Mouse (Mus musculus): Measurements from ENCODE around the gene Strada. TPM values are rescaled to one million over a fixed set of nuclear protein-coding genes. Genes with fewer than 3 reads are reported as not detected.

Gene Strada
- polyA plus RNA-seq, 1 experiment from 2014 or later = 7.8 TPM

DNA sequence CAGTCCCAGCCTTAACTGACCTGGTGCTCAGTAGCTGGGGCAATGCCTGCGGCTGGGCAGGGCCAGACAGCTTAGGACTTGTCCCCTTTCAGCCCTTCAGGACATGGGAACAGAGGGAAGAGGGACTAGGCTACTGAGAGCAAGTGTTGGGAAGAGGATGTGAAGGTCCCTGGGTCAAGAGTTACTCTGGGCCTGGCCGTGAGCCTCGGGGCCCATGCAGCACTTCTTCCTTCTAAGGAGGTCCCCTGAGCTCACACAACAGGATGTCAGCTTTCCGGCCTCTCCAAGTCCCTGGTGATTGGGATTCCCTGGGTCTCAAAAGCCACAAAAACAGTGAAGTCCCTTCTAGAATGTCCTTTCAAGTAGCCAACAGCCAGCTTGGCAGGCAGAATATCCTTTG is 38.4 kb downstream of the Strada start:
- Histone ChIP-seq H3K27ac (replicated peaks) (peak overlapping the region; percentile 60), H3K27me3 (peaks cover 31% of the 10 kb centered on the region), H3K4me3 (replicated peaks) (no peak overlapping the region), H3K4me1 (replicated peaks) (peaks cover 39% of the 10 kb centered on the region), H3K9me3 (replicated peaks) (no peaks in the 10 kb centered on the region), H3K4me2 (no peak overlapping the region), H3K36me3 (replicated peaks) (peaks cover 13% of the 10 kb centered on the region; the same call in 1 of the 2 replicates), H3K9ac (no peak overlapping the region)
- 66% methylated on average over 4 of the region's 4 CpGs for WGBS (ENCODE audit: insufficient replicate concordance)
- ATAC-seq (ENCODE audit: insufficient read depth) = no peak

DNA sequence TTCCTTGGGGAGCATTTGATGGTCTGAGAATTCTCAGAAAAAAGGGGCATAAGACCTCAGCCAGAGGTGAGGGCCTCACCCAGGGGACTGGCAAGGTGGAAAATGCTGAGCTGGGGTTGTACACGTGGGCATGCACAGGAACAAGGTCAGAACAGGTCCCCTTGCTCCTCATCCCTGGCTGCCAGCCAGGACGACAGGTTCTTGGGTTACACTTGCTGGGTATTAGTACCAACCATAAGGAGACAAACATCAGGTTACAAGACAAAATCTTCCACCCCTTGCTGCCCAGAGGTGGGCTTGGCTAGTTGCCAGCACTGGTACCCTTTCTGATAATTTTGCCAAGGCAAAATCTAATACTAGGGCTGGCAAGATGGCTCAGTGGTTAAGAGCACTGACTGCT is 39.7 kb downstream of the Strada start:
- peaks cover 39% of the 10 kb centered on the region for H3K4me1 ChIP-seq (replicated peaks)
- 70% methylated on average over 2 of the region's 2 CpGs for WGBS (ENCODE audit: insufficient replicate concordance)
- no peak overlapping the region for H3K27ac ChIP-seq (replicated peaks)
- peaks cover 37% of the 10 kb centered on the region for H3K27me3 ChIP-seq
- no peak for ATAC-seq (ENCODE audit: insufficient read depth)
- H3K9me3 ChIP-seq (replicated peaks) = no peaks in the 10 kb centered on the region
- no peak overlapping the region for H3K4me3 ChIP-seq (replicated peaks)
- H3K9ac ChIP-seq = no peak overlapping the region
- no peak overlapping the region for H3K4me2 ChIP-seq
- 0 out of 2 replicates have a peak, but pooled peaks cover 10% of the 10 kb centered on the region for H3K36me3 ChIP-seq (replicated peaks)

DNA sequence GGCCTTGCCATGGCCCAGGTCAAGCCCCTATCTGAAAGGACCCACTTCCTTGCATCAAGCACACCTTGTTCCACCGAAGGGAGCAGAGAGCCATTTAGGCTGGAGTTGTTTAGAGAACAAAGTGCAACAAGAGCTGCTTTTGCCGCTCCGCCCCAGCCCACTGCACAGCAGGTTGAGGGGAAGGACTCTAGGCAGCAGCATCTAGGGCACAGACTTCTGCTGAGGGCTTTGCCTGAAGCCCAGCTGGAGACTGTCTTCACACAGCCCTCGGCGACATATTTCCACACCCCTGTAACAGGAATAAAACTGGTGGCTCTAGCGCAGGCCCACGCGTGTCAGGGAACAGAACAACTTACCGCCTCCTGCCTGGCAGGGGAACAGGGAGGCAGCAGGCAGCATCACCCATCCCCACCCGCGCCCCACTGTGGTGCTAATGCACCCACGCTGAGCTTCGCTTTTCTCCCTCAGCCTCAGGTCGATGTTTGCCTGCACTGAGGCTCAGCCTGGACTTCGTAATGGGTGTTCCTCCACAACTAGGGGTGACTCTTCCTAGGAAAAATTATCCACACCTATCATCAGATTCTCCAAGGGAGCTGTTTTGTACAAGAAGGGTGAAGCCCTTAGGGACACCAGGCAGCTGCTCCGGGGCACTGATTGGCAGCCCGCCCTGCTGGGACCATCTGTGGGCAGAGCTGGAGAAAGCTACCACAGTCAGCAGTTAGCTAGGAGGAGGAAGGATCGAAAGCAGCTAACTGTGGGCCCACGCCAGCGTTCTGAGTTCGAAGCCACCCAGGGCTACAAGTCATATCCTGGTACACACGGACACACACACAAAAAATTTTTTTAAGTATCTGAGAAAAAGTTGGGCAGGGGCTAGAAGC is 40.9 kb downstream of the Strada start, which contains the start of the genes Gm10840 and Limd2:
Gm10840 (plus strand) TSS at position 10 of the 881 bp plus-strand sequence.
Limd2 (minus strand) TSS at position 20 of the 881 bp plus-strand sequence.
- H3K4me3 ChIP-seq (replicated peaks) = peak within 1 kb of the TSS; percentile 69
- no peaks in the 10 kb centered on the region for H3K9me3 ChIP-seq (replicated peaks)
- H3K27ac ChIP-seq (replicated peaks) = peak within 1 kb of the TSS; percentile 84
- peak; percentile 9; the same call in 1 of the 2 replicates for ATAC-seq (ENCODE audit: insufficient read depth)
- H3K36me3 ChIP-seq (replicated peaks) = 0 out of 2 replicates have a peak, but pooled peaks cover 13% of the 10 kb centered on the region
- 33% methylated on average over 22 of the region's 22 CpGs for WGBS (ENCODE audit: insufficient replicate concordance)
- peaks cover 46% of the 10 kb centered on the region for H3K4me1 ChIP-seq (replicated peaks)
- peaks cover 37% of the 10 kb centered on the region for H3K27me3 ChIP-seq
- peak within 1 kb of the TSS; percentile 66 for H3K9ac ChIP-seq
- peak within 1 kb of the TSS; percentile 93 for H3K4me2 ChIP-seq

DNA sequence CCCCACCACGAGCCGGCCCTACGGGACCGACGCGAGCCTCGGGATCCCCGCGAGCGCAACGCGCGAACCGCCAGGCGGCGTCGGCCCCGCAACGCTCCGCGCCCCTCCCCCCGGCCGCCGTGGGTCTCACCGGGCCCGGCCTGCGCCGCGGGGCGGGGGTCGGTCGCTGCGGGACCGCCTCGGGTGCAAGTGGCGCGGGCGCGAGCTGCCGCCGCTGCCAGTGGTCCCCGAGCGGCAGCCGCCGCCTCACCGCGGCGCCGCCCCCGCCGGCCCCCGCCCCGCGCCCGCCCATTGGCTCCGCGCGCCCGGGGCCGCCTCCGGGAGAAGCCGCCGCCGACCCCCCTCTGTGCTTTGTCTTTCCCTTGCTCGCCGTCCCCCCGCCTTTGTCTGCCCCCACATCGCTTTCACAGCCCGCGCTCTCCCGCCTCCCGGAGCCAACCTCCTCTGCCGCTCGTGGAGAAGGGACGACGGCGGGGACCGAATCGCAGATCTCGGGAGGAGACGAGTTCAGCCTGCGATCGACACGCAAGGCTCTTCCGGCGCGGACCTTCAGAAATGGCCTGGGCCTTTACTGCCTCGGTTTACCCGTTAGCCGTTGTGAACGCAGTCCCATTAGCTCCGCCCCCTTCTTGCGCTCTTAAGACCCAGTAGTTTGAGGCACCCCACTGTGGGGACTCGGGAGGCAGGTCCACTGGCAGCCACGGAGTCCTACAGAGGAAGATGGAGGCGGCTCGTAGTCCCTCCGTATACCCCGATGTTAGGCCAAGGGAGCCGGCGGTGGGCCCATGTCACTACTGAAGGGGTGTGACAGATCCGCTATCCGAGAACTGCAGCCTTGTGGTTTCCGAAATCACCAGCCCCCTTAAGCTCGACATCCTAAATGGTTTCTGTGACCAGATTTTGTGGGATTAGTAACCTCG is 41.8 kb downstream of the Strada start:
- H3K27ac ChIP-seq (replicated peaks) = peak overlapping the region; percentile 84
- H3K36me3 ChIP-seq (replicated peaks) = 0 out of 2 replicates have a peak, but pooled peaks cover 13% of the 10 kb centered on the region
- H3K4me2 ChIP-seq = peak overlapping the region; percentile 93
- H3K27me3 ChIP-seq = peaks cover 37% of the 10 kb centered on the region
- peak overlapping the region; percentile 66 for H3K9ac ChIP-seq
- no peaks in the 10 kb centered on the region for H3K9me3 ChIP-seq (replicated peaks)
- H3K4me1 ChIP-seq (replicated peaks) = peaks cover 52% of the 10 kb centered on the region
- ATAC-seq (ENCODE audit: insufficient read depth) = peak; percentile 59
- peak overlapping the region; percentile 69 for H3K4me3 ChIP-seq (replicated peaks)
- WGBS (ENCODE audit: insufficient replicate concordance) = under 1% methylated on average over 101 of the region's 106 CpGs

DNA sequence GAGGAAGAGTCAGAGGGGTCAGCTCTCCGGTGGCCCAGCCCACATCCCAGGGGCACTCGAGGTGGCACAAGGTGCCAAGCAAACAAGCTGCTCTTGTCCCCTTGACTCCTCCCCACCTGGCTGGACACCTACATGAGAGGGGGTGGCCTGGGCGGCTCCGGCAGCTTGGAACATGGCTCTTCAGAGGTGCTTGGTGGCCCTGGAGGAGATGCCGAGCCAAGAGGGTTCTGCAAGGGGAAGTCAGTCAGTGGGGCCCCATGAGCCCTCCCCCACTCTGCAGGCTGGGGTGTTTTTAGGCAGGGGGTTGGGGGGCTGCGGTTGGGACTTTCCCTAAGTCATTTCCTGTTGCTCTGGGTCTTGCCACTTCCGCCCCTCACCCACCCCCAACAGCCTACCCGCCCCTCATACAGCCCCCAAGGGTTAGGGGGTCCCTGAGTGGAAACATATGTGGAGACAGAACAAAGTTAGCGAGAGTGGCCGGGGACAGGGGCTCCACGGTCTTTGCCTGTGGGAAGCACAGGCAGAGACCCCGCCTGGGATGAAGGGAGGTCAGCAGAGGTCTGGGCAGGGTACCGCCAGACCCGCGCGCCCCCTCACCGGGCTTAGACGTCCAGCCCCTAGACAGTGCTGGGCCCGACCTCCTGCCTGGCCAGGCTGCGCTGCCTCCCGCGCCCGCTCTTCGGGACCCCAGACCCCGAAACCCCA is 42.6 kb downstream of the Strada start:
- Histone ChIP-seq H3K9me3 (replicated peaks) (no peaks in the 10 kb centered on the region), H3K4me1 (replicated peaks) (peaks cover 60% of the 10 kb centered on the region), H3K27me3 (peaks cover 37% of the 10 kb centered on the region), H3K9ac (peak overlapping the region; percentile 66), H3K4me3 (replicated peaks) (peak overlapping the region; percentile 69), H3K36me3 (replicated peaks) (peaks cover 16% of the 10 kb centered on the region), H3K27ac (replicated peaks) (peak overlapping the region; percentile 84), H3K4me2 (peak overlapping the region; percentile 93)
- ATAC-seq (ENCODE audit: insufficient read depth) = peak; percentile 18
- WGBS (ENCODE audit: insufficient replicate concordance) = under 1% methylated on average over 23 of the region's 25 CpGs

DNA sequence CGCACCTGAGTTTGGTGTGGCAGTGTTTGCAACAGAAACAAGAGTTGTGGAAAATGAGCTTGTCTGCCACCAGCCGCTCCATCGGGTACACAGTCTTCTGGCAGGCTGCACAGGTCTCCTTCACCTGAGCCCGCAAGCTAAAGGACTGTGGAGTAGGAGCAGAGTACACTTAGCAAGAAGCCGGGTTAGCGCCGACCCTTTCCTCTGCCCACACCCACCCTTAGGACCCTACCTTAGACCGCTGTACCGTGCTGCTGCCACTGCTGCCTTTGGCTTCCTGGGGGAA is 43.1 kb downstream of the Strada start:
- Histone ChIP-seq H3K9me3 (replicated peaks) (no peaks in the 10 kb centered on the region), H3K27ac (replicated peaks) (peak overlapping the region; percentile 84), H3K4me1 (replicated peaks) (peaks cover 65% of the 10 kb centered on the region), H3K4me2 (peak overlapping the region; percentile 93), H3K9ac (peak overlapping the region; percentile 66; the same call in 1 of the 2 replicates), H3K36me3 (replicated peaks) (peaks cover 20% of the 10 kb centered on the region), H3K4me3 (replicated peaks) (peak overlapping the region; percentile 69), H3K27me3 (peaks cover 37% of the 10 kb centered on the region)
- no peak for ATAC-seq (ENCODE audit: insufficient read depth)
- 14% methylated on average over 9 of the region's 9 CpGs for WGBS (ENCODE audit: insufficient replicate concordance)

DNA sequence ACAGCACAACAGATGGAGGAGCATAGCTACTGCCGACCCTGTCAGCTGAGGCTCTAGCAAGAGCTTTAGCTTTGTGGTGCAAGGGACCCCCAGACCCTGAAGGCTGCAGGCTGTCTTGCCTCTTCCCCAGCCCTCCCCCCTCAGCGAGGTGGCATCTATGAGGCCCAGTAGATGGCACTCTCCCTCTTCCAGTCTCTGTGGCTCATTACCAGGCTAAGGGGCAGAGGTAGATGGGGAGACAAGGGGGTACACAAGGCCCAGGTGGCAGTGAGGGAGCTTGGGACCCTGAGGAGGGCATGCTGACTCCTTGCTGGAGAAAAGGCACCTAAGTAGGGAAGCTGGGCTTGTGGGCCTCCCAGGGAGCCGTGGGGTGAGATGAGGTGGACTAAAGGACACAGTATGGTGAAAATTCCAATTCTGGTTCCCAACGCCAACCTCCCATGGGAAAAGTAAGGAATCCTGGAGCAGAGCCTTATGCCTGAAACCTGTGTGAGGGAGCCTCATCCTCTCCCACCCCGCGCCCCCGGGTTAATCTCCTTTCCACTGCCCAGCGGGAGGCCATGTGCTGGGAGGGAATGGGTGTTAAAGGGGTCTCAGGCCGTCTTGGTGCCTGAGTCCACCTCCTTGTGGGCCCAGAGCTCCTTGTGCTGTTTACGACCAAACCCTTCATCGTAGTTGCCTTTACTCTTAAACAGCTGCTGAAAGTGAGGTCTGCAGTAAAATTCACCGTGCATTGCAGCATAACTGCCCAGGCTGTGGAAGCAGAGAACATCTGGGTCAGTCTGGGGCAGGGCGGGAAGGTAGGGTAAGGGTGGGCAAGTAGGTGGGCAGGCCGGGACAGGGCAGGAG is 43.7 kb downstream of the Strada start:
- Histone ChIP-seq H3K27me3 (peaks cover 37% of the 10 kb centered on the region), H3K4me3 (replicated peaks) (peak overlapping the region; percentile 69), H3K27ac (replicated peaks) (peak overlapping the region; percentile 84), H3K36me3 (replicated peaks) (peaks cover 23% of the 10 kb centered on the region), H3K9me3 (replicated peaks) (no peaks in the 10 kb centered on the region), H3K9ac (0 out of 2 replicates have a peak overlapping the region, but pooled peaks have one; percentile 66), H3K4me1 (replicated peaks) (peaks cover 65% of the 10 kb centered on the region), H3K4me2 (peak overlapping the region; percentile 93)
- no peak for ATAC-seq (ENCODE audit: insufficient read depth)
- 41% methylated on average over 14 of the region's 14 CpGs for WGBS (ENCODE audit: insufficient replicate concordance)

DNA sequence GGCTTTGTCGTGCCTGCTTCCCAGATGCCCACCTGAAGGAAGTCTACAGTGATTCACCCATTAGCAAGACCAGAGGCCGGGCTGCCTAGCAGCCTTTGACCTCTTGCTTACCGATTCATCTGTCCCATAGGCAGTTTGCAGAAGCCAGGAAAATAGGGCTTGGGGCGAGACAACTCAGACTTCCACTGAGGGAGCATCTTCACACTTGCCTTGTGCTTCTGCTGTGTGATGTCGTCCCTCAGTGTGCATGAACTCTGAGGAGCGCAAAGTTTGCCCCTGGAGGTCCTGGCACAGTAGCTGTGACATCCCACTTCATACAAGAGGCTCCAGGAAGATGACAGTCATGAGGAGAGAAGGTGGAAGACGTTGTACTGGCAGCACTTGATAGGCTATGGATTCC is 44.8 kb downstream of the Strada start:
- WGBS (ENCODE audit: insufficient replicate concordance) = 65% methylated on average over 7 of the region's 7 CpGs
- Histone ChIP-seq H3K9ac (no peak overlapping the region), H3K27ac (replicated peaks) (no peak overlapping the region), H3K4me3 (replicated peaks) (no peak overlapping the region), H3K36me3 (replicated peaks) (peaks cover 29% of the 10 kb centered on the region), H3K27me3 (peaks cover 37% of the 10 kb centered on the region), H3K4me1 (replicated peaks) (peaks cover 65% of the 10 kb centered on the region), H3K9me3 (replicated peaks) (no peaks in the 10 kb centered on the region), H3K4me2 (no peak overlapping the region; the same call in 1 of the 2 replicates)
- no peak for ATAC-seq (ENCODE audit: insufficient read depth)

DNA sequence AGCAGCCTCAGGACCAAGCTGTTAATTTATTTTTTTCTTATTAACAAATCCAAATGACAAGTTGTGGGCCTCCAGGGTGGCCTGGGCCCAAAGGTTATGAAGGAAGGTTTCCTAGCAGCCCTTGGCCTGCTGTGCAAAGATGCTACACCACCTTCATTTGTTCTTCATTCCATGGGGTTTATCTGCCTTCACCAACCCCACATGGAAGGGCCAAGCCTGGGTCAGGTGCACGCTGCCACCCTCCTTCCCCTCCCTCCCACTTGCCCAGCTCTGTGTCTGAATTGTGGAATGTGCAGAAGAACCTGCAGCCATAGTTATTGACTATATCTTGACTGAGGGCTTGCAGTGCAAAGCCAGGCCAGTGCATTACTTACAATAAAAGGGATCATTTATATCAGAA is 45.7 kb downstream of the Strada start:
- H3K36me3 ChIP-seq (replicated peaks) = peaks cover 36% of the 10 kb centered on the region
- no peak for ATAC-seq (ENCODE audit: insufficient read depth)
- H3K4me1 ChIP-seq (replicated peaks) = peaks cover 62% of the 10 kb centered on the region
- 57% methylated on average over 1 of the region's 1 CpGs for WGBS (ENCODE audit: insufficient replicate concordance)
- no peak overlapping the region for H3K9ac ChIP-seq
- no peaks in the 10 kb centered on the region for H3K9me3 ChIP-seq (replicated peaks)
- no peak overlapping the region for H3K4me3 ChIP-seq (replicated peaks)
- H3K27me3 ChIP-seq = peaks cover 33% of the 10 kb centered on the region
- no peak overlapping the region for H3K27ac ChIP-seq (replicated peaks)
- no peak overlapping the region for H3K4me2 ChIP-seq

DNA sequence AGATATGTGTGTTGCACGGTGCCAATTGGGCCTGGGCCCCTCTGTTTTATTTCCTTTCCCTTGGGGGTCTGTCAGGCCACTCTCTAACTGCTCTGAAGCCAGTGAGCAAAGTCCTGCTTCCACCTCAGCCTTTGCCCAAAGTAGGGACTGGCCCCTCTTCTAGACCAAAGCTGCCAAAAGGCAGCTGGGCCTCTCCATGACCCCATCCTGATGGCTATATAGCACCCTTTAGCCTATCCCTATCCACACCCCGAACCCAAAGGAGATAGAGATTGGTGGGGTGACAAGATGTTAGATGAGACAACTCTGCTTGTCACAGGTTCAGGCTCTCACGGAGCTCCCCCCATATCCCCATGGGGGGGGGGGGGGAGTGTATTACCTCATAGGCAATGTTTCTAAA is 46.2 kb downstream of the Strada start:
- no peak for ATAC-seq (ENCODE audit: insufficient read depth)
- Histone ChIP-seq H3K27me3 (peaks cover 28% of the 10 kb centered on the region), H3K36me3 (replicated peaks) (peaks cover 41% of the 10 kb centered on the region), H3K27ac (replicated peaks) (no peak overlapping the region), H3K4me3 (replicated peaks) (no peak overlapping the region), H3K4me2 (no peak overlapping the region), H3K9ac (no peak overlapping the region), H3K9me3 (replicated peaks) (no peaks in the 10 kb centered on the region), H3K4me1 (replicated peaks) (peaks cover 57% of the 10 kb centered on the region)
- WGBS (ENCODE audit: insufficient replicate concordance) = 55% methylated on average over 3 of the region's 3 CpGs
